Mouse (Mus musculus) liver, embryonic 14.5 days (tissue): ENCODE data around the gene Ksr2. TPM values are rescaled to one million over a fixed set of nuclear protein-coding genes. Genes with fewer than 3 reads are reported as not detected.

Experiments
- ATAC-seq: fragments of 200-750 bp; cut with Nextera tagmentation; 2 replicates; pipeline ENCODE4 v1.8.0; 2017; ENCODE audit warnings: moderate number of reproducible peaks, mild to moderate bottlenecking, moderate library complexity; ENCODE audit not compliant: insufficient read depth
- DNase-seq, 3 experiments: peaks; one replicate each; pipeline ENCODE4 v3.0.0-alpha.2; 2012 to 2013; ENCODE audit warnings: low read depth in 3 of 3, low spot score in 3 of 3
- H3K27ac ChIP-seq: fragments of 300-500 bp; sonication (generic); 2 replicates; pipeline ENCODE4 v1.5.1; 2014; ENCODE audit warnings: moderate library complexity, mild to moderate bottlenecking, control low read depth, inconsistent platforms
- H3K27me3 ChIP-seq: fragments of 300-500 bp; sonication (generic); 2 replicates; pipeline ENCODE4 v1.6.1; 2014; ENCODE audit warnings: mild to moderate bottlenecking, low read length, moderate library complexity; ENCODE audit not compliant: control insufficient read depth, insufficient read depth
- H3K36me3 ChIP-seq: fragments of 300-500 bp; sonication (generic); replicated peaks from 2 replicates; pipeline ENCODE4 v1.6.1; 2014; ENCODE audit warnings: low read depth; ENCODE audit not compliant: control insufficient read depth, insufficient read depth
- H3K4me1 ChIP-seq, 2 experiments: fragments of 200-500 bp in 1 of 2; fragments of 300-500 bp in 1 of 2; sonication (generic) in 1 of 2; replicated peaks; 2 replicates each; pipeline ENCODE4 v1.6.1; 2012 to 2014; ENCODE audit warnings: antibody characterized with exemption in 1 of 2, inconsistent platforms in 1 of 2, low read length in 1 of 2; ENCODE audit not compliant: control insufficient read depth in 2 of 2, insufficient read depth in 2 of 2
- H3K4me2 ChIP-seq: fragments of 300-500 bp; sonication (generic); 2 replicates; pipeline ENCODE4 v1.6.1; 2014; ENCODE audit warnings: low read depth, mild to moderate bottlenecking, control low read depth, moderate library complexity
- H3K4me3 ChIP-seq, 2 experiments: fragments of 200-500 bp in 1 of 2; fragments of 300-500 bp in 1 of 2; sonication (generic) in 1 of 2; 2 replicates each; pipeline ENCODE4 v1.5.1; 2012 to 2014; ENCODE audit warnings: low read depth in 2 of 2, low read length in 2 of 2, mild to moderate bottlenecking in 2 of 2, control low read depth in 1 of 2, inconsistent platforms in 1 of 2, moderate library complexity in 1 of 2; ENCODE audit not compliant: insufficient read depth in 1 of 2
- H3K9ac ChIP-seq: fragments of 300-500 bp; sonication (generic); replicated peaks from 2 replicates; pipeline ENCODE4 v1.6.1; 2014; ENCODE audit warnings: mild to moderate bottlenecking, control low read depth, moderate library complexity
- H3K9me3 ChIP-seq: fragments of 300-500 bp; sonication (generic); 2 replicates; pipeline ENCODE4 v1.6.1; 2016; ENCODE audit warnings: low read length, mixed read lengths; ENCODE audit not compliant: control insufficient read depth
- CTCF ChIP-seq: IDR thresholded peaks from 2 replicates; pipeline ENCODE4 v1.5.1; 2016; ENCODE audit warnings: antibody characterized with exemption, low read depth, control low read depth
- EP300 ChIP-seq: IDR thresholded peaks from 2 replicates; pipeline ENCODE4 v1.6.1; 2016; ENCODE audit warnings: antibody characterized with exemption, low read depth
- WGBS: fragments of 180-500 bp; shearing (Covaris S2); extraction: QIAGEN DNeasy Blood & Tissue Kit; methylation state at CpG from one replicate; pipeline ENCODE4 v1.1.7; 2014; ENCODE audit not compliant: insufficient replicate concordance; 5-methylcytosine and 5-hydroxymethylcytosine counted together
- polyA plus RNA-seq, 2 experiments: library from polyadenylated mRNA; depleted of rRNA in 1 of 2; stranded (reverse) in 1 of 2; unstranded in 1 of 2; fragments of >200 nt; fragmentation: Nextera tagmentation in 1 of 2; extraction: Ambion mirVana in 1 of 2; gene quantifications; 2 replicates each; pipeline versions ENCODE4 v1.2.1 to v1.2.3; 2012 to 2014

Gene Ksr2
- polyA plus RNA-seq, 2 experiments = 0.01 to 0.04 TPM

- Histone ChIP-seq H3K4me2 (no peak overlapping the region), H3K27ac (no peak overlapping the region), H3K9me3 (no peaks in the 10 kb centered on the region), H3K4me1 (no peaks in the 10 kb centered on the region), H3K4me3 (no peak overlapping the region), H3K36me3 (peaks cover 26% of the 10 kb centered on the region), H3K9ac (no peak overlapping the region), H3K27me3 (no peaks in the 10 kb centered on the region)
- 73% methylated on average over 4 of the region's 4 CpGs for WGBS
- no peak for DNase-seq
- no peak for ATAC-seq
- no peak for TF ChIP-seq EP300
- TF ChIP-seq CTCF = no peak
These were observed 33.6 kb upstream of the Ksr2 start for GRCm38 (mm10) chr5:117380199-117380598.

GRCm38 (mm10) chr5:117381785-117382184, 32.0 kb upstream of the Ksr2 start:
- 74% methylated on average over 7 of the region's 7 CpGs for WGBS
- TF ChIP-seq CTCF (no peak; the same call in 1 of the 2 replicates), EP300 (no peak)
- DNase-seq (no peak), ATAC-seq (no peak)
- Histone ChIP-seq H3K9me3 (no peaks in the 10 kb centered on the region), H3K27ac (no peak overlapping the region), H3K4me3 (no peak overlapping the region), H3K36me3 (peaks cover 30% of the 10 kb centered on the region), H3K9ac (no peak overlapping the region), H3K4me1 (no peaks in the 10 kb centered on the region), H3K4me2 (no peak overlapping the region), H3K27me3 (no peaks in the 10 kb centered on the region)

- DNase-seq = no peak
- ATAC-seq = no peak
- Histone ChIP-seq H3K27me3 (no peaks in the 10 kb centered on the region), H3K4me1 (peaks cover 0 to 6% of the 10 kb centered on the region in 2 experiments; a peak in 3 of 4 replicates), H3K9me3 (no peaks in the 10 kb centered on the region), H3K4me3 (no peak overlapping the region), H3K36me3 (peaks cover 30% of the 10 kb centered on the region), H3K4me2 (no peak overlapping the region), H3K9ac (no peak overlapping the region), H3K27ac (no peak overlapping the region)
- no peak for TF ChIP-seq EP300
- WGBS = 79% methylated on average over 12 of the region's 12 CpGs
These were observed 30.6 kb upstream of the Ksr2 start for GRCm38 (mm10) chr5:117383198-117383597.

GRCm38 (mm10) chr5:117388296-117388751, 25.5 kb upstream of the Ksr2 start:
- DNase-seq = peak; percentile 49 to 60 (median 59)
- Histone ChIP-seq H3K9ac (peak overlapping the region; percentile 95), H3K9me3 (no peaks in the 10 kb centered on the region; the same call in 1 of the 2 replicates), H3K27me3 (no peaks in the 10 kb centered on the region), H3K27ac (peak overlapping the region; percentile 48; the same call in 1 of the 2 replicates), H3K4me3 (peak overlapping the region; percentile 70 to 91), H3K36me3 (peaks cover 7% of the 10 kb centered on the region), H3K4me2 (peak overlapping the region; percentile 82), H3K4me1 (peaks cover 0 to 9% of the 10 kb centered on the region in 2 experiments; a peak in 3 of 4 replicates)
- TF ChIP-seq EP300 = no peak
- TF ChIP-seq CTCF = peak; percentile 83
- ATAC-seq = peak; percentile 80
- WGBS = 7% methylated on average over 16 of the region's 16 CpGs

GRCm38 (mm10) chr5:117388877-117389276, 24.9 kb upstream of the Ksr2 start, which contains the start of gene Rfc5:
Rfc5 (minus strand) TSS chr5:117389047.
- Histone ChIP-seq H3K27me3 (no peaks in the 10 kb centered on the region), H3K4me3 (peak within 1 kb of the TSS; percentile 70 to 91), H3K36me3 (peaks cover 7% of the 10 kb centered on the region), H3K9me3 (no peaks in the 10 kb centered on the region; the same call in 1 of the 2 replicates), H3K9ac (peak within 1 kb of the TSS; percentile 95), H3K4me1 (peaks cover 0 to 9% of the 10 kb centered on the region in 2 experiments; a peak in 3 of 4 replicates), H3K27ac (peak within 1 kb of the TSS; percentile 48; the same call in 1 of the 2 replicates), H3K4me2 (peak within 1 kb of the TSS; percentile 82)
- ATAC-seq (peak; percentile 94), DNase-seq (peak; percentile 86 to 90 (median 88))
- TF ChIP-seq EP300 = no peak; the same call in 1 of the 2 replicates
- under 1% methylated on average over 44 of the region's 44 CpGs for WGBS
